Mouse (Mus musculus): ENCODE data around the gene Zbp1.

Zbp1 gene

GRCm38 (mm10) chr2:173156923-173157322 is 61.8 kb downstream of the Zbp1 start:
- no peak for DNase-seq (ENCODE audit: low spot score in 2 of 2)
